Mouse (Mus musculus) layer of hippocampus, postnatal 25 days (tissue): ENCODE data around the gene Ttc9. TPM values are rescaled to one million over a fixed set of nuclear protein-coding genes. Genes with fewer than 3 reads are reported as not detected.

Source experiments
- DNase-seq, 2 experiments: peaks; one replicate each; pipeline ENCODE4 v3.0.0; 2022; ENCODE audit warnings: mixed read lengths in 2 of 2, low spot score in 1 of 2; ENCODE audit errors: extremely low spot score in 1 of 2
- total RNA-seq, 2 experiments: library from RNA; stranded (reverse); gene quantifications; 2 replicates each; pipeline ENCODE4 v1.2.3; 2021

The Ttc9 gene
- total RNA-seq, 2 experiments from 2014 or later: 45.3 to 47.4 TPM

GRCm38 (mm10) chr12:81712618-81713017, 81.6 kb downstream of the Ttc9 start:
- DNase-seq: no peak

Other genes starting within 250 kb of the Ttc9 start
- gene Adam4, start 209.3 kb upstream of the Ttc9 start, total RNA-seq: 1 to 10 TPM; 1.6 to 2.6 TPM
- 10 to 100 TPM; 34.5 to 35.2 TPM for gene Cox16, start 146.1 kb upstream of the Ttc9 start, total RNA-seq
- gene Gm20498, start 98.3 kb upstream of the Ttc9 start, total RNA-seq: 10 to 100 TPM; 39.1 to 49.1 TPM
- 10 to 100 TPM; 24.9 to 29.4 TPM for gene Synj2bp, start 98.3 kb upstream of the Ttc9 start, total RNA-seq
- gene Adam21, start 62.8 kb upstream of the Ttc9 start, total RNA-seq: under 1 TPM; 0.23 to 0.32 TPM
- gene Med6, start 36.2 kb upstream of the Ttc9 start, total RNA-seq: 10 to 100 TPM; 26.4 to 27.2 TPM
- 10 to 100 TPM; 29.7 to 34.6 TPM for gene Map3k9, start 149.9 kb downstream of the Ttc9 start, total RNA-seq
- gene Pcnx, start 228.8 kb downstream of the Ttc9 start, total RNA-seq: 100 to 1,000 TPM in 1 of 2 experiments, 10 to 100 TPM in 1; 93.8 to 110 TPM